Mouse (Mus musculus) ES-E14 (cell line): ENCODE data around the gene Atpaf2.

Experiments
- CHD2 ChIP-seq: IDR thresholded peaks from 2 replicates; pipeline ENCODE4 v1.6.1; 2014; ENCODE audit warnings: mild to moderate bottlenecking, low read depth, low read length, inconsistent platforms
- MAFK ChIP-seq: IDR thresholded peaks from 2 replicates; pipeline ENCODE4 v1.6.1; 2014; ENCODE audit warnings: mild to moderate bottlenecking, low read depth, low read length, inconsistent platforms; ENCODE audit not compliant: insufficient read depth
- ZC3H11A ChIP-seq: IDR thresholded peaks from 2 replicates; pipeline ENCODE4 v1.6.1; 2012; ENCODE audit warnings: low read depth, mild to moderate bottlenecking, inconsistent platforms, low read length, borderline replicate concordance
- ZNF384 ChIP-seq: IDR thresholded peaks from 2 replicates; pipeline ENCODE4 v1.6.1; 2012; ENCODE audit warnings: low read depth, low read length, inconsistent platforms

DNA sequence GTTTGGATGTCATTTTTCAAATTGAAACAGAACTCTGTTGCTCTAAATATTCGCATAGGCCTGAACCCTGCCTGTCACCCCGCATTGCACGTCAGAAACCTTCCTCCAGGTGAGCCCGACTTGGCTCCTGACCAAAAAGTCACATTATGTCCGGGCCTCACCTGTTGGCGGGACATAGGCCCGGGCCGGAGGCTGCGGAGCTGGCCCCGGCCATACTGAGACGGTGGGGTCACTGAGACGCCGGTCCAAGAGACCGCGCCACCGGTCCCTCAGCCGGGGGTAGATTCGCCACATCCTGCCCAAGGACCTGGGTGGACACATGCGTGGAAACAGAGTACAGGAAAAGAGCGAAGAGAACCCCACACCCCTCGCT, 1.7 kb downstream of the Atpaf2 start:
- TF ChIP-seq CHD2: no peak
- no peak for TF ChIP-seq ZC3H11A
- no peak for TF ChIP-seq ZNF384
- no peak for TF ChIP-seq MAFK
